ENCODE assay signal across 24 mouse cellular contexts in the genomic region with DNA sequence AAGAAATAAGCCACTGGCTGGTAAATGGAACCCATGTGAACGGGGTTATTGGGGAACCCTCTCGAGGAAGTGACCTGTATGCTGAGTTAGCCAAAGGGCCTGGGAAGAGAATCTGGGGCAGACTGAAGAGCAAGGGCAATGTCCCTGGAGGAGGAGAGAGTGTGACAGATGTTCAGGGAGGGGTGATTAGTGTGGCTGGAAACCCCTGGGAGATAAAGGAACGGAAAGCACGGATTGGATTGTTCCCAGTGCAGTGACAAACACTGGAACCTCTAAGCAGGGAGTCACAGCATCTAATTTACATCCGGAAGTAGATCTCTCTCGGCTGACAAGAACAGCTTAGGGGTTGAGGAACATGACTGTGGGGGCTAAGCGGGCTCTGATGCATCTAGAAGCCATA. TPM values are rescaled to one million over a fixed set of nuclear protein-coding genes. Genes with fewer than 3 reads are reported as not detected.
A peak's percentile ranks its signal among the peaks of the same experiment; 100 is the strongest.
DNase-seq lines count a peak whose midpoint lies in the region; ATAC-seq lines count a peak whose summit lies in the region.
"Had no signal": no experiment of that assay in that cellular context is flagged by ENCODE, and none has a peak within 500 bp of the region (broad histone marks: within the 10 kb centered on the region; RNA-seq: fewer than 3 reads in every experiment).

No protein-coding gene starts in this region.

- H3K9ac ChIP-seq in hindbrain, embryonic 14.5 days, result no peak overlapping the region
- H3K9ac ChIP-seq in hindbrain, embryonic 16.5 days (ENCODE audit: low read depth, low read length), result no peak overlapping the region
- H3K9ac ChIP-seq: embryonic facial prominence, embryonic 12.5 days had no signal

- H3K9me3 ChIP-seq in hindbrain, embryonic 14.5 days (ENCODE audit: control insufficient read depth, low read length), result no peaks in the 10 kb centered on the region
- H3K9me3 ChIP-seq in hindbrain, embryonic 16.5 days (ENCODE audit: control insufficient read depth, low read length), result no peaks in the 10 kb centered on the region
- H3K9me3 ChIP-seq: embryonic facial prominence, embryonic 12.5 days had no signal

- H3K4me1 ChIP-seq in hindbrain, embryonic 14.5 days (replicated peaks; ENCODE audit: control insufficient read depth, insufficient read depth, low read length), result peaks cover 10% of the 10 kb centered on the region
- peaks cover 10% of the 10 kb centered on the region for H3K4me1 ChIP-seq in hindbrain, embryonic 16.5 days (ENCODE audit: control insufficient read depth, insufficient read depth, low read depth, low read length)

- DNase-seq in heart, adult 11 months, result peak; percentile 97
- DNase-seq in heart, postnatal 14 days, result no peak
- DNase-seq in hindbrain, embryonic 14.5 days (ENCODE audit: low spot score), result no peak
- DNase-seq in R1 (ENCODE audit: low read depth, low spot score), result peak; percentile 24
- DNase-seq in mesoderm, embryonic 11.5 days (ENCODE audit: low read depth, low spot score), result peak; percentile 28
- no peak for DNase-seq in right cerebral cortex, postnatal 4 days
- DNase-seq: adrenal gland, adult 2 months; heart, adult 18-20 months; heart, postnatal 4 days; kidney, adult 8-10 months; kidney, postnatal 36 days; left cerebral cortex, postnatal 4 days; liver; lung, adult 18-20 months; lung, postnatal 14 days; thymus, postnatal 14 days had no signal

- H3K36me3 ChIP-seq in hindbrain, embryonic 14.5 days (replicated peaks; ENCODE audit: control insufficient read depth, insufficient read depth), result no peaks in the 10 kb centered on the region
- no peaks in the 10 kb centered on the region for H3K36me3 ChIP-seq in hindbrain, embryonic 16.5 days (ENCODE audit: control insufficient read depth, insufficient read depth, low read length)
- H3K36me3 ChIP-seq: embryonic facial prominence, embryonic 12.5 days had no signal

- intact Hi-C loops in heart, postnatal 14 days (cut with DNase I), result loop anchor here (5.0 kb wide), 1 partner anchor 210 kb away; no protein-coding TSS in a partner anchor

- no peak overlapping the region for H3K4me2 ChIP-seq in hindbrain, embryonic 14.5 days (replicated peaks)
- no peak overlapping the region for H3K4me2 ChIP-seq in hindbrain, embryonic 16.5 days (ENCODE audit: low read length)
- H3K4me2 ChIP-seq: embryonic facial prominence, embryonic 12.5 days had no signal

- 27% methylated on average over 7 of the region's 7 CpGs for WGBS in hindbrain, embryonic 14.5 days
- WGBS in hindbrain, embryonic 16.5 days, result 27% methylated on average over 7 of the region's 7 CpGs

- no peak overlapping the region for H3K4me3 ChIP-seq in hindbrain, embryonic 14.5 days (replicated peaks; ENCODE audit: low read length)
- H3K4me3 ChIP-seq in hindbrain, embryonic 16.5 days (ENCODE audit: low read length), result no peak overlapping the region
- H3K4me3 ChIP-seq: embryonic facial prominence, embryonic 12.5 days; erythroblast, embryonic 14.5 days had no signal

- H3K27me3 ChIP-seq in hindbrain, embryonic 14.5 days (ENCODE audit: control insufficient read depth, insufficient read depth, low read length), result no peaks in the 10 kb centered on the region
- H3K27me3 ChIP-seq in hindbrain, embryonic 16.5 days (replicated peaks; ENCODE audit: control insufficient read depth, insufficient read depth, low read length), result no peaks in the 10 kb centered on the region
- H3K27me3 ChIP-seq: embryonic facial prominence, embryonic 12.5 days had no signal

- H3K27ac ChIP-seq in hindbrain, embryonic 14.5 days, result 0 out of 2 replicates have a peak overlapping the region, but pooled peaks have one; percentile 26
- no peak overlapping the region for H3K27ac ChIP-seq in hindbrain, embryonic 16.5 days (ENCODE audit: low read depth, low read length)
- H3K27ac ChIP-seq: embryonic facial prominence, embryonic 12.5 days had no signal

- ATAC-seq in hindbrain, embryonic 14.5 days (ENCODE audit: low FRiP score), result no peak
- ATAC-seq in hindbrain, embryonic 16.5 days, result no peak

RNA-seq across cellular contexts. Expression of gene Soga1, which starts 2.9 kb away (rescaled TPM):
- 10 to 100 TPM; 22.8 to 23.8 TPM for total RNA-seq in heart, postnatal 14 days (2021)
- 9.5 and 9.7 TPM in 2 replicates for polyA plus RNA-seq in hindbrain, embryonic 14.5 days (2014; fragmentation: Nextera tagmentation; extraction: Ambion mirVana)
- polyA plus RNA-seq in hindbrain, embryonic 16.5 days (2015; fragmentation: Nextera tagmentation; extraction: Ambion mirVana), result 4.4 and 4.6 TPM in 2 replicates

RNA-seq across cellular contexts. Expression of gene Tldc2, which starts 4.9 kb away (rescaled TPM):
- total RNA-seq in heart, postnatal 14 days (2021), result not detected
- polyA plus RNA-seq in hindbrain, embryonic 14.5 days (2014; fragmentation: Nextera tagmentation; extraction: Ambion mirVana), result not detected in 2 replicates
- polyA plus RNA-seq in hindbrain, embryonic 16.5 days (2015; fragmentation: Nextera tagmentation; extraction: Ambion mirVana), result not detected in 2 replicates
- total RNA-seq: adrenal gland, adult 2 months; gastrocnemius, adult 8-10 months; heart, adult 18-20 months; heart, postnatal 4 days; left cerebral cortex, adult 18-20 months; left cerebral cortex, postnatal 4 days; megakaryocyte, adult 5-6 weeks had no signal
- polyA plus RNA-seq: C2C12; embryonic facial prominence, embryonic 12.5 days; erythroblast, embryonic 14.5 days; intestine, embryonic 14.5 days had no signal

RNA-seq across cellular contexts. Expression of gene Samhd1, which starts 53.1 kb away (rescaled TPM):
- 10 to 100 TPM; 21.9 to 22.4 TPM for total RNA-seq in heart, postnatal 14 days (2021)
- polyA plus RNA-seq in hindbrain, embryonic 14.5 days (2014; fragmentation: Nextera tagmentation; extraction: Ambion mirVana), result 12.2 and 12.4 TPM in 2 replicates
- 9.5 and 11.1 TPM in 2 replicates for polyA plus RNA-seq in hindbrain, embryonic 16.5 days (2015; fragmentation: Nextera tagmentation; extraction: Ambion mirVana)

Comparison
In these comparisons a context has a peak if more than half of its experiments do, and no peak if none do; other contexts are left out.
1. DNase-seq: peak in heart, adult 11 months (single experiment), R1 (single experiment) and mesoderm, embryonic 11.5 days (single experiment); none in heart, postnatal 14 days (0 of 2), hindbrain, embryonic 14.5 days (single experiment) and right cerebral cortex, postnatal 4 days (single experiment).